Mouse (Mus musculus): ENCODE results near the gene Ank2.
"Not testable (repeated sequence)": the region's sequence is repeated elsewhere in the genome, so short reads cannot be mapped to it uniquely, and the experiment has no call there.

Ank2 gene

GRCm38 (mm10) chr3:127361384-127361783 lies 137.8 kb downstream of the Ank2 start:
- no peak for DNase-seq (ENCODE audit: low read depth, low spot score)

DNA sequence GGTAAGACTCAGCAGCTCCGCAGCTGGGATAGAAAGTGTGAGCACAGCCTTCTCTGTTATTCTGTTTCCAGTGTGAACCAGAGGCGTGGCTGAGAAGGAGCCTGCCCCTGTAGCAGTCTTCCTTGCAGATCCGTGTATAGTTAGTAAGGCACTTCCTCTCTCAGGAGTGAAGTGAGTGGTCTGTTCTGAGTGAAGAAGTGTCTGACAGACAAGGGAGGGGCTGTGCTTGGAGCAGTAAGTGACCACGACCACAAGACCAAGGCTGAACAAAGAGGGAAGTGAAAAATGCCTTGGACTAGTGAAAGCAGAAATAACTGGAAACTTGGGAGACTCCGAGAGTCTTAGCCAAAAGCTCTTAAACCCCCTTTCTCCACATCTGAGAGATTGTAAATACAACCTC lies 143.9 kb downstream of the Ank2 start:
- no peak for DNase-seq (ENCODE audit: low read depth, low spot score)

- DNase-seq (ENCODE audit: low read depth, low spot score), result no peak
These were observed 148.4 kb downstream of the Ank2 start for GRCm38 (mm10) chr3:127350602-127351362.

- DNase-seq (ENCODE audit: low read depth, low spot score), result no peak
These were observed 150.2 kb downstream of the Ank2 start for GRCm38 (mm10) chr3:127348926-127349325.

GRCm38 (mm10) chr3:127345860-127346459 lies 153.2 kb downstream of the Ank2 start:
- DNase-seq (ENCODE audit: low read depth, low spot score), result no peak

- no peak for DNase-seq (ENCODE audit: low read depth, low spot score)
These were observed 157.8 kb downstream of the Ank2 start for GRCm38 (mm10) chr3:127341300-127341699.

DNA sequence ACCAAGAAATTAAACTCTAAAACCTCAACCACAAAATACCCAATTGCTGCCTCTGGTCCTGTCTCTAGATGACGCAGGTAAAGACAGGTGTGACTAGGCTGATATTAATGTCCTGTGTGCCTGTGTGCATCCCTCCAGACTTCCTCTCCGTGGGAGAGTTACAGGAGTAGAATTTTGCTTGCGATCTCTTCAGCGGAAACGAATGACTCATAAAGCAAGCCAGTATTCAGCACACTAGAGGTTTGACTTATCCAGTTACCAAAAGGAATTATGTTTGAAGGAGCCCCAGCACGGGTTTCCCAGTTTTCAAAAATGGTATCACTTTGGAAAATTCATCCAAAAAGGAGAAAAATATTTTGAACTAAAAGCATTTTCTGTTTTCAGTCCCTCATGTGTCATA lies 164.3 kb downstream of the Ank2 start:
- no peak for DNase-seq (ENCODE audit: low read depth, low spot score)

DNA sequence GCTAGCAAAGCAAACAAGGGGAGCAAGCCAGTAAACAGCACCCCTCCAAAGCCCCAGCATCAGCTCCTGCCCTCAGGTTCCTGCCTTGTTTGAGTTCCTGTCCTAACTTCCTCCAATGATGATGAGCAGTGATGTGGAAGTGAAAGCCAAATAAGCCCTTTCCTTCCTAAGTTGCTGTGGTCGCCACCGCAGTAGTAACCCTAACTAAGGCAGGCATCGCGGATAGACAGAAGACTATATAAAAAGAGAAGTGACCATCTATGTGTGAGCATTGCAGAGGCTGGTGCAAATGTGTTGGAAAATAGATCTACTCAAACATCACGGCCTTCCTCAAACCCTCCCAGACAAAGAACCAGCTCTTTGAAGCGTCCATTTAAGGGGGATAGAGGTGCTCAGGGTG lies 167.6 kb downstream of the Ank2 start:
- DNase-seq (ENCODE audit: low read depth, low spot score), result no peak

DNA sequence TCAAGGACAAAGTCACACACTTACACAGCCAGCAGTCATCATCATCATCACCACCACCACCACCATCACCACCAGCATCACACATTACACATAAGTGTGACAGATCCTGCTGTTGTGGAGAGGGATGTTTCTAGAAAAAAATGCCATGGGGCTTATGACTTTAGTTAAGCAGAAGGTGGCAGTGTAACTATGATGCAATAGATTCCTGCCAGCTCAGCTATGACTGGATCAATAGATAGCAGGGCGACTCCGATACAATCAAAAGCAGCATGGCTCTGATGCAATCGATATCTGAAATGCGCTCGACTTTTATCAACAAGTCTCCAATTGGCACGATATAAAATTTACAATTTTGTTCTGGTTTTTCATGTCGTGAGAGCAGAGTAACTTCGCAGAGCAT lies 172.8 kb downstream of the Ank2 start:
- DNase-seq (ENCODE audit: low read depth, low spot score), result no peak

- peak; percentile 19 for DNase-seq (ENCODE audit: low read depth, low spot score)
These were observed 176.3 kb downstream of the Ank2 start for GRCm38 (mm10) chr3:127322870-127323269.

- no peak for DNase-seq (ENCODE audit: low read depth, low spot score)
These were observed 177.5 kb downstream of the Ank2 start for GRCm38 (mm10) chr3:127321645-127322044.

DNA sequence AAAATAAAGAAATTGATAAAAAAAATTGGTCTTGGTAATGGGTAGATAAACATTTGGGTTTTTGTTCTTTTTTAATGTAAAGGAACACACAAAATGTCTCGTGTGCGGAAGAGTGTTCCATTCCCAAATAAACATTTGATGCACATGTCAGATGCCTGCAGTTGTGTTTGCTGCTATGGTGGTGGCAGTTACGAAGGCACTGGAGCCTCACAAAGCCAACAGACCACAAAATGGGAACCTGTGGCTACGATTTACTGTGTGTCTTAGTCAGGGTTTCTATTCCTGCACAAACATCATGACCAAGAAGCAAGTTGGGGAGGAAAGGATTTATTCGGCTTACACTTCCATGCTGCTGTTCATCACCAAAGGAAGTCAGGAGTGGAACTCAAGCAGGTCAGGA lies 178.1 kb downstream of the Ank2 start:
- DNase-seq (ENCODE audit: low read depth, low spot score), result not testable (repeated sequence)

DNA sequence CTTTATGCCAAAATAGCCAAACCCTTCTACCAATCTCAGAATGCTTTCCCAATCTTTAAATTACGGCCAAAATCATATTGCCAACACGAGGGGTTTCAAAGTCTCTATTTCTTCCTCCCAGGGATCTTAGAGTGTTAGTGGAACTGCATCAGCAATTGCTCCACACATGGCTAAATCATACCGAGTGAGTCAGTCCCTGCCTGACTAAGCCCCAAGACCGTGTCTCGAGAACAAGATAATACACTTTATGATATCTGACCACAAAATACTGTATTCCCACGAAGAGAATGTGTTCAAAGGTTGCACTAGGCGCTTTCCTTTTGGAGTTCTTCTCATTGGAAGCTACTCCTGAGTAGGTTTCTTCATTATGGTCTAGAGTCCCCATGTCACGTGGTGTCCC lies 178.8 kb downstream of the Ank2 start:
- no peak for DNase-seq (ENCODE audit: low read depth, low spot score)

DNA sequence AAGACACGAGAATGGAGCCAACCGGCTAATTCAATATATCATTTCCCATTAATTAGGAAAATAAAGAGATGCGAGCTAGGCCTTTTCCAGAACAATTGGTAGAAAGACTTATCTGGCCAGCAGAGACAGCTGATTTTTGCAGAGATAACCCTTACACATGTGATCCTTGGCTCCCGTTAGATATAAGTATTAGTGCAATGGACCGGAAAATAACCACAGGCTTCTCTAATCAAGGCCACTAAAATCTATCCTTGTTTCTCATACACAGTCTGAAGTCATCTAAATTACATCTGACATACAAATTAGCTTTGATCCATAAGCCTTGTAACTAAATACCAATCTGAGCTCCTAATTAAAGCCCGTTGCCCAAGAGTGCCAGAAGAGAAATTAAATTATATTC lies 181.5 kb downstream of the Ank2 start:
- DNase-seq (ENCODE audit: low read depth, low spot score), result no peak

DNA sequence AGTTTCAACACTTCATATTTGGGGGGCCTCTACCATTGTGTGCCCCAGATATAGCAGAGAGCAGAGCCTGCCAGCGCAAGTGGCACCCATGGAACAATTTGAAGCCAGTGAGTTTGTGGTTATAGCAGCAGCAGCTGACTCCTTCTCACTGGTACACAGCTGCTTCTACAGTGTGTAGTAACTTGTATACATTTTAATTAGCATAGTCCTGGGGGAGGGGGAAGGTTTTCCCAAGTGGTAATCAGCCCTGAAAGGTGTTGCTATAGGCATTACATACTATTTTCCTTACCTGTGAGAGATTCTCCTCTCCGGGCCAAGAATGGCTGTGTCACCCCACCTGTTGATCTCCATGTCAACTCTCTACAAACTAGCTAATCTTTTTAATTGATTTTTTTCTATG lies 182.4 kb downstream of the Ank2 start:
- no peak for DNase-seq (ENCODE audit: low read depth, low spot score)

- no peak for DNase-seq (ENCODE audit: low read depth, low spot score)
These were observed 187.6 kb downstream of the Ank2 start for GRCm38 (mm10) chr3:127311521-127311920.

DNA sequence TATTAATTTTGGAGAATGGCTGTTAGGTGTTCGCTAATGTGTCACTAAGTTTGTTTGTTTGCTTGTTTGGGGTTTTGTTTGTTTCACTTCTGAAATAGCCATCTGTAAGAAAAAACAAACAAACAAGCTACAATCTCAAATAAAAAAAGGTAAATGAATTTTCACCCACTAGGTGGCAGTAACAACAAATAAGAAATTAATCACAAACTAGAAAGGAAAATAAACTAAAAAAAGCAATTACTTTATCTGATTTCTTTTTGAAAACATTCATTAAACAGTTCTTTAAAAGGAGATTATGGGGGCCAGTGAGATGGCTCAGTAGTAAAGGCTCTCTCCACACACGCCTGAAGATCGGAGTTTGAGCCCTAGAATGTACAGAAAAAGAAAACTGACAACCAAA lies 189.1 kb downstream of the Ank2 start:
- no peak for DNase-seq (ENCODE audit: low read depth, low spot score)

GRCm38 (mm10) chr3:127303957-127304553 lies 195.1 kb downstream of the Ank2 start:
- DNase-seq (ENCODE audit: low read depth, low spot score), result no peak

DNA sequence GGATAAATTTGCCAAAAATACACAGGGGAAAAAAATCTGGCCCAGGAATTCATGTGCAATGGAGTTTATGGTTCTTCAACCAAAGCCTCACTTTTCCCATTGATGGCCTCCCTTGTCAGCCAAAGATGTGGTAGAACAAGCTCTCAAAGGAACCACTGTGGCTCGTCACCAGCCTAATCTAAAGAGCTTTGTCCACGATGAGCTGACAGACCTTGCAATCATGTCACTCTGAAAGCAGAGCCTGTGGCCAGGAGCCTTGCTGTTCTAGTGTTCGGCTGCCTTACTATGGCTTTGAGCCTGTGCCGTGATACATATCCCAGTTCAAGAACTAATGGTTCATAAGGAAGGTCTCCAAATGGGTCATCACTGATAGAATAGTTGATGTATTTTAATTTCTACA lies 196.1 kb downstream of the Ank2 start:
- peak; percentile 8 for DNase-seq (ENCODE audit: low read depth, low spot score)

DNA sequence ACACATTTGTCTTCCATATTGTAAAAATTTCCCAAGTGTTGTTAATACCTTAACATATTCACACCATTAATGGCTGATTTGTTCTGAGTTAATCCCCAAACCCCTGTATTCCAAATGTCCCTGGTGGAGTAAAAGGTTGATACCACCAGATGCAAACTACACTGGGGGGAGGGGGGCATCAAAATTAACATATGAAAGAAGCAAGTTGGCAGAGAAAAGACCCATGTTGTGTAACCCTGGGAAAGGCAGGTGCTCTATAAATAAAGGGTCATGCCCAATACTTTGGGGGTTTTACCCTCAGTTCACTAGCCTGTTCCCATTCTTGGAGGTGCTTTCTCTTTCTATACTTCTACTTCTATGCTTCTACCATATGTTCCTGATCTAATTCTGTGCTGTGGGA lies 198.4 kb downstream of the Ank2 start:
- DNase-seq (ENCODE audit: low read depth, low spot score), result no peak

DNA sequence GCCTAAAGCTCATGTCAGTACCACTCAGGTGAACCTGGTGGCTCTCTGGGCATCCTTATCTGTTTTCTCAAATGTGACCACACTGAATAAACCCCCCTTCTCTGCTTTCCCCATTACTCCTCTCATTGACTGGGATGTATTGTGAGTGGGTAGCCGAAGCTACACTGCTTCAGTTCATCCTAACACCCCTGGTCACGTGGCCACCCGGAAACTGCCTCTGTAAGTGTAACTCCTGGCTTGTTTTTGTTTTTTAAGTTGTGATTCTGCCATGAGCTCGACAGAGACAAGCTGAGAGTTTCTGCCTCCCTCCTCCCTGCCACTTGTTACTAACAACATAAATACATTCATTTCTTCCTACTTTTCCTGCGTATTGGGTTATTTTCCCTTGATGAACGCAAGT lies 203.2 kb downstream of the Ank2 start:
- no peak for DNase-seq (ENCODE audit: low read depth, low spot score)

DNA sequence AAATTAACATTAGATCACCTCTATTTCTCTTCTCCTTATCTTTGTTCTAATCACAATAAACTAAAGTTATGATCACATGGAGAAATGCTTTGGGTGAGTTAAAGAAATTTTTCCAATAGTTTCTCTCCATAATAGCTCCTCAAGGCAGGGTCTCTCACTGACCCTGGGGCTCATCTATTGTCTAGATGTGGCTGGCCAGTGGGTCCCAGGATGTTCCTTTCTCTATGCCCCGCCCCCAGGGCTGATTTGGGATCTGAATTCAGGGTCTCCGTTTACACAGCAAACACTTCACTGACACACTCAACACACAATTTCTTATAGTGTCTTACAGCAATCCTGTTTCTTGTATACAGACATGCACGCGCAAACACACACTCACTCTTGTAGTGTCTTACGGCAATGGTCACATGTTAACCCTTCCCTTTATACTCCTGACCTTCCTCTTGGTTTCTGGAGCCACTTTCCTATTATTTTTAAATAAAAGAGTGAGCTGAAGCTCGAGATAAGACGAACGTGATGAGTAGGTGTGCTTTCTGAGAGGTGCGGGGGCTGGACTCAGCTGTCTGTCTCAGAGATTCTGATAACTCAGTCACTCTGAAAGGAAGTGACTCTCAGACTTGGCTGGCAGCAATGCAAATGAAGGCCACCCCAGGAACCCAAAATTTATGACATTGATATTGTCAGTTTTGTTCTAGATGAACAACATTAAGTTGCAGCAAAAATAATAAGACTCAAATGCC lies 204.4 kb downstream of the Ank2 start:
- DNase-seq (ENCODE audit: low read depth, low spot score), result no peak

Measured in CD4-positive helper T cell, adult 2 months (primary cell).